Mouse (Mus musculus) ES-Bruce4 (cell line): Measurements from ENCODE around the gene 4933415F23Rik.

Experiments
- CTCF ChIP-seq: IDR thresholded peaks from one replicate; pipeline ENCODE4 v1.8.1; 2011; ENCODE audit warnings: low read depth, low read length
- POLR2A ChIP-seq: IDR thresholded peaks from one replicate; pipeline ENCODE4 v1.8.1; 2011; ENCODE audit warnings: low read length; ENCODE audit not compliant: insufficient read depth

GRCm38 (mm10) chr1:23098451-23098850 is 3.6 kb downstream of the 4933415F23Rik start:
- TF ChIP-seq POLR2A (no peak), CTCF (no peak)
